Mouse (Mus musculus) stomach, postnatal 0 days (tissue): Measurements from ENCODE around the gene Crybg1. TPM values are rescaled to one million over a fixed set of nuclear protein-coding genes. Genes with fewer than 3 reads are reported as not detected.

Source experiments
- ATAC-seq: fragments of 200-750 bp; cut with Nextera tagmentation; 2 replicates; pipeline ENCODE4 v1.8.0; 2017; ENCODE audit not compliant: low FRiP score, low TSS enrichment
- DNase-seq: peaks from one replicate; pipeline ENCODE4 v3.0.0-alpha.2; 2016; ENCODE audit warnings: low spot score
- H3K27ac ChIP-seq: fragments of 300-500 bp; sonication (generic); replicated peaks from 2 replicates; pipeline ENCODE4 v1.5.1; 2014; ENCODE audit warnings: mild to moderate bottlenecking, control low read depth
- H3K27me3 ChIP-seq: fragments of 300-500 bp; sonication (generic); 2 replicates; pipeline ENCODE4 v1.6.1; 2014; ENCODE audit warnings: low read length; ENCODE audit not compliant: control insufficient read depth, insufficient read depth
- H3K36me3 ChIP-seq: fragments of 300-500 bp; sonication (generic); 2 replicates; pipeline ENCODE4 v1.6.1; 2014; ENCODE audit warnings: low read length, mixed read lengths; ENCODE audit not compliant: control insufficient read depth, insufficient read depth
- H3K4me1 ChIP-seq: fragments of 300-500 bp; sonication (generic); replicated peaks from 2 replicates; pipeline ENCODE4 v1.6.1; 2014; ENCODE audit warnings: antibody characterized with exemption; ENCODE audit not compliant: control insufficient read depth, insufficient read depth
- H3K4me2 ChIP-seq: fragments of 300-500 bp; sonication (generic); replicated peaks from 2 replicates; pipeline ENCODE4 v1.6.1; 2014; ENCODE audit warnings: low read depth, mild to moderate bottlenecking, control low read depth, moderate library complexity
- H3K4me3 ChIP-seq: fragments of 300-500 bp; sonication (generic); 2 replicates; pipeline ENCODE4 v1.5.1; 2014; ENCODE audit warnings: low read depth, low read length, control low read depth
- H3K9ac ChIP-seq: fragments of 300-500 bp; sonication (generic); 2 replicates; pipeline ENCODE4 v1.6.1; 2014; ENCODE audit warnings: mild to moderate bottlenecking, low read length, control low read depth, mixed read lengths
- H3K9me3 ChIP-seq: fragments of 300-500 bp; sonication (generic); 2 replicates; pipeline ENCODE4 v1.6.1; 2016; ENCODE audit warnings: low read length; ENCODE audit not compliant: control insufficient read depth
- CTCF ChIP-seq: IDR thresholded peaks from 2 replicates; pipeline ENCODE4 v1.5.1; 2016; ENCODE audit warnings: antibody characterized with exemption, low read depth, mild to moderate bottlenecking, moderate library complexity
- EP300 ChIP-seq: optimal IDR thresholded peaks from 2 replicates; pipeline ENCODE3; 2016; ENCODE audit warnings: antibody characterized with exemption
- WGBS: fragments of 180-500 bp; shearing (Covaris S2); extraction: QIAGEN DNeasy Blood & Tissue Kit; methylation state at CpG from one replicate; pipeline ENCODE4 v1.1.7; 2014; 5-methylcytosine and 5-hydroxymethylcytosine counted together
- polyA plus RNA-seq: library from polyadenylated mRNA; unstranded; fragments of >200 nt; fragmentation: Nextera tagmentation; extraction: Ambion mirVana; gene quantifications from 2 replicates; pipeline ENCODE4 v1.2.1, GENCODE M21; 2015

The Crybg1 gene
- polyA plus RNA-seq, 1 experiment from 2014 or later = 9.0 TPM

DNA sequence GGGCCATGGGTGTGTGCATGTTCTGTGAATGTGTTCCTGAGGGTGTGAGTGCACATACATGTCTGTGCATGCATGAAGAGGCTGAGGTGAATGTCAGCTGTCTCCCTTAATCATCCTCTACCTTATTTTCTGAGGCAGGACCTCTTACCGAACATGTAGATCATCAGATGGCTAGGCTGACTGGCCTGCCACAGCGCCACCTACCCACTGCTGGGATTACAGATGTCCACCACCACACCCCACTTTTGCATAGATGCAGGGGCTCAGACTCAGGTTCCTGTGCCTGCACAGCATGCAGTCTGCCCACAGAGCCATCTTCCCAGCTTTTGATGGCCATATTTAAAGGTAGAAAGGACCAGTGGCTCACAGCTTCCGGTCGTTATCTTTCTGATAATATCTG, 103.9 kb downstream of the Crybg1 start:
- DNase-seq = no peak
- no peak overlapping the region for H3K27ac ChIP-seq
- H3K9me3 ChIP-seq = no peaks in the 10 kb centered on the region
- 69% methylated on average over 4 of the region's 4 CpGs for WGBS
- no peaks in the 10 kb centered on the region for H3K36me3 ChIP-seq
- no peak overlapping the region for H3K4me3 ChIP-seq
- H3K9ac ChIP-seq = no peak overlapping the region
- no peak for TF ChIP-seq EP300
- peak; percentile 58 for TF ChIP-seq CTCF
- no peaks in the 10 kb centered on the region for H3K27me3 ChIP-seq
- H3K4me2 ChIP-seq = no peak overlapping the region
- H3K4me1 ChIP-seq = no peaks in the 10 kb centered on the region
- no peak for ATAC-seq

DNA sequence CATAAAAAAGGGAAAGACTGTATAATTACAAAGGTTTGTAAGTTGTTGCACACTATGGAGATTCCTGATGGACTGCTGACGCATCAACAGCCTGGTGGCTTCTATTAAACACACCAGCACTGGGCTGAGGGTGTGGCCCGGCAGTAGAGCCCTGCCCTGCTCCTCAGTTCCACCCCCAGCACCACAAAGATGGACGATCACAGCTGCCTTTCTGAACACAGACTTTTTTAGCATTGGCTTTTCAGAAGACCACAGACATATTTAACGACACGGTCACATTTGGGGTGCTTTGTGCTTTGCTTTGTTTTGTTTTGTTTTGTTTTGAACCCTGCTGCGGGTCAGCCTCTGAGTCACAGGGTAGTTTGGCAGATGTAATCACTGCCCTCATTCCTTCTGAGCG, 105.0 kb downstream of the Crybg1 start:
- Histone ChIP-seq H3K27ac (no peak overlapping the region), H3K36me3 (no peaks in the 10 kb centered on the region), H3K4me1 (no peaks in the 10 kb centered on the region), H3K9ac (no peak overlapping the region), H3K9me3 (no peaks in the 10 kb centered on the region), H3K4me2 (no peak overlapping the region), H3K4me3 (no peak overlapping the region), H3K27me3 (no peaks in the 10 kb centered on the region)
- TF ChIP-seq CTCF (no peak), EP300 (no peak)
- WGBS = 45% methylated on average over 7 of the region's 7 CpGs
- ATAC-seq (no peak), DNase-seq (no peak)

DNA sequence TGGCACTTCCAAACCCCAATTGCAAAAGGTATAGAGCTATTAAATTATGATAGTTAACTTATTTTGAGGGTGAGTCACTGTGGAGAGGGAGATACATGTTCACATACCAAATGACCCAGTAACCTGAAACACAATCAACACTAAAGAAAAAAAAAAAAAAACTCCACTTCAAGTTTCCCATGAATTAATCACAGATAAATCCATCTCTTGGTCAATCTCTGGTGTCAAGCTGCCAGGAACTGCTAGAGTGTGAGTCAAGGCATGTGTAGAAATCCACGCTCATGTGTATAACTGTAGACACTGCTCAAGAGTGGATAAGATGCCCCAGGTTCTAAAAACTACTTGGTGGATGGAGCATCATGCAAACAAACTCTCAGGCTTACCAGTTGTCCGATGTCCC, 109.5 kb downstream of the Crybg1 start:
- H3K4me1 ChIP-seq = no peaks in the 10 kb centered on the region
- no peaks in the 10 kb centered on the region for H3K27me3 ChIP-seq
- ATAC-seq (no peak), DNase-seq (no peak)
- H3K4me2 ChIP-seq = no peak overlapping the region
- TF ChIP-seq EP300 (no peak), CTCF (no peak)
- H3K9ac ChIP-seq = no peak overlapping the region
- no peak overlapping the region for H3K4me3 ChIP-seq
- 75% methylated on average over 2 of the region's 2 CpGs for WGBS
- no peaks in the 10 kb centered on the region for H3K36me3 ChIP-seq
- no peak overlapping the region for H3K27ac ChIP-seq
- no peaks in the 10 kb centered on the region for H3K9me3 ChIP-seq

DNA sequence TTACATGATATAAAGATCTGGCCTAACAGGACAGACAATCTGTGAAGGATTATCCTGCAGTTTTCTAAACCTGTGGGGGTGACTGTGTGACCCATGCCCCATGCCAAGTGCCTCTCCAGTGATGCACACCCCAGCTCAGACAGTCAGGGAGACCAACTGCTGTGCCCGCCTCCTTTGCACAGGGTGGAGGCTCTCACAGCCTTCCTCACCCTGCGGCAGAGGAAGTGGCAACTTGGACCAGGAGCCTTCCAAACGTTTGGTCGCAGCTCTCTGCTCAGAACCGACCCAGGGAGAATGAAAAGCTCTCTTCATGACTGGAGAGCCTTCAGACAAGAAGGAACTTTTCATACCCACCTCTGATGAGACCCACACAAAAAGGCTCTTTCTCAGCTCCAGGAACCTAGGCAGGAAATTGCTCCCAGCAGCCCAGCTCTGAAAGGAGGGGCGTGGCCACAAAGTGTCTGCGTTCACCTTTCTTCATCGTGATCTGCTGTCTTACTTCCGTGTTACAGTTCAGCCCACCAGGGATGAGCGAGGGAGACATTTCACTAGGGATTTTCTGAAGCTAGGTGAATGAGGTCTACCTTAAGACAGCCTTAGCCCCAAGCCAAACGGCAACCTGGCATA, 110.6 kb downstream of the Crybg1 start:
- DNase-seq (peak; percentile 35), ATAC-seq (0 out of 2 replicates have a peak, but pooled peaks have one; percentile 45)
- TF ChIP-seq EP300 (no peak), CTCF (no peak)
- WGBS = 23% methylated on average over 11 of the region's 11 CpGs
- H3K27ac ChIP-seq = no peak overlapping the region
- H3K9ac ChIP-seq = no peak overlapping the region
- H3K4me2 ChIP-seq = peak overlapping the region; percentile 31
- H3K27me3 ChIP-seq = no peaks in the 10 kb centered on the region
- no peaks in the 10 kb centered on the region for H3K9me3 ChIP-seq
- no peak overlapping the region for H3K4me3 ChIP-seq
- H3K4me1 ChIP-seq = no peaks in the 10 kb centered on the region
- no peaks in the 10 kb centered on the region for H3K36me3 ChIP-seq

DNA sequence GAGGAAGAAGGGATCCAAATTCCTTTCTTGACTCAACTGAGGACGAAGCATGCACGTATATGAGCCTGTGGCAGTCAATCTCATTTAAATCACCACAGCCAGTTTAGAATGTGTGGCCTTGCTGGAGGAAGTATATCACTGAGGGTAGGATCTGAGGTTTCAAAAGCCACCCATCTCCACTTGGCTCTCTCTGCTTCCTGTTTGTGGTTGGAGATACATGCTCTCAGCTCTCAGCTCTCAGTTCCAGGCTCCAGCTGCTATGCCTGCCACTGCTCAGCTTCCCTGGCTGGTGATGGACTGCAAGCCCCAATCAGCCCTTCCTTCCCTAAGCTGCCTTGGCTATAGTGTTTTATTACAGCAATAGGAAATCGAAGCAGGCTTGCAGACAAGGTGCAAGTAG, 119.1 kb downstream of the Crybg1 start:
- no peaks in the 10 kb centered on the region for H3K4me1 ChIP-seq
- no peak overlapping the region for H3K9ac ChIP-seq
- H3K9me3 ChIP-seq = no peaks in the 10 kb centered on the region
- WGBS = 56% methylated on average over 3 of the region's 3 CpGs
- H3K4me2 ChIP-seq = no peak overlapping the region
- no peaks in the 10 kb centered on the region for H3K36me3 ChIP-seq
- no peak overlapping the region for H3K27ac ChIP-seq
- no peak for ATAC-seq
- TF ChIP-seq CTCF = no peak
- no peak for TF ChIP-seq EP300
- no peaks in the 10 kb centered on the region for H3K27me3 ChIP-seq
- no peak overlapping the region for H3K4me3 ChIP-seq
- DNase-seq = no peak

DNA sequence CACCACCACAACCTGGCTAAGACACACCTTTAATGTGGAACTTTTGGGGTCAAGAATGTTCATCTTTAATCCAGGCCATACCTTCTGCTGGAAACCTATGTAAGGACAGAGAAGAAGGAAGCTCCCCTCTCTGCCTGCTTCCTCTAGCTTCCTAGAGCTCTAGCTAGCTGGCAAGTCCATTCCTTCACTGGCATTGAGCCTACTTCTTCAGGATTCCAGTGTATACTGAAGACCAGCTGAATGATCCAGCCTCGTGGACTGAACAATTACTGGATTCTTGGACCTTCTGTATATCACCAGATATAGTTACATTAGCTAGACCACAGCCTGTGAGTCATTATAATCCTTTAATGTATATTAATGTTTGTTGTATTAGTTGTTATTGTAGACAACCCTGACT, 121.4 kb downstream of the Crybg1 start:
- H3K27ac ChIP-seq = no peak overlapping the region
- DNase-seq (no peak), ATAC-seq (no peak)
- WGBS = 37% methylated on average over 1 of the region's 1 CpGs
- H3K9me3 ChIP-seq = no peaks in the 10 kb centered on the region
- H3K4me2 ChIP-seq = no peak overlapping the region
- TF ChIP-seq CTCF (no peak), EP300 (no peak)
- no peaks in the 10 kb centered on the region for H3K4me1 ChIP-seq
- no peak overlapping the region for H3K4me3 ChIP-seq
- no peaks in the 10 kb centered on the region for H3K36me3 ChIP-seq
- H3K27me3 ChIP-seq = no peaks in the 10 kb centered on the region
- H3K9ac ChIP-seq = no peak overlapping the region
